Mouse (Mus musculus) kidney, postnatal 4 days (tissue): ENCODE measurements around the gene Slc9b1.

Source experiments
- DNase-seq, 2 experiments: peaks; one replicate each; pipeline ENCODE4 v3.0.0; 2021; ENCODE audit warnings: mixed read lengths in 2 of 2

Gene Slc9b1

GRCm38 (mm10) chr3:135438913-135439531 is 91.2 kb downstream of the Slc9b1 start:
- DNase-seq: peak; percentile 88 to 94

- DNase-seq: no peak
Observed at GRCm38 (mm10) chr3:135439651-135440050, 91.8 kb downstream of the Slc9b1 start.

GRCm38 (mm10) chr3:135440221-135440620 is 92.4 kb downstream of the Slc9b1 start:
- peak; percentile 37 to 58 for DNase-seq

- DNase-seq: no peak
Observed at GRCm38 (mm10) chr3:135440621-135441020, 92.8 kb downstream of the Slc9b1 start.

DNA sequence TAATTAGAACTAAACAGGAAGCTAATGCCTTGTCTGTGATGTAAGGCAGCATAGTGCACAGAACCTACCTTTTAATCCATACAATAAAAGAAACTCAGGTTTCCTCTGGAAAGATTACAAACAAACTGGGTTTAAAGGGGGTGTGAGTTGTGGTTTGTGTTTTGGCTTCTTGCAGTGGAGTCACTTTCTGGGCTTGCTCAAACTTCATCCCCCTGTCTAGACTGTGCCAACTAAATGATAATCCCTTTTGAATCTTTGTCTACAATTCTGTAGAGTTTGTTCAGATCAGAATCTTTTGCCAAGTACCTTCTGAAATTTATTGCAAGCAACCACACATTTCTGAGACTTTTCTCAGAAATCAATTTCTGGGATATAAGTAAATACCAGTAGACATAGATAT is 97.1 kb downstream of the Slc9b1 start:
- no peak for DNase-seq
